Mouse (Mus musculus) spleen, adult 2 months (tissue): Measurements from ENCODE around the gene 6430548M08Rik.

Experiments
- CTCF ChIP-seq: fragments of 200-500 bp; IDR thresholded peaks from 2 replicates; pipeline ENCODE4 v1.5.1; 2011; ENCODE audit warnings: mild to moderate bottlenecking, inconsistent platforms; ENCODE audit not compliant: insufficient read depth, insufficient read length, insufficient replicate concordance; ENCODE audit errors: extremely low read depth
- POLR2A ChIP-seq: fragments of 200-500 bp; IDR thresholded peaks from 2 replicates; pipeline ENCODE4 v1.6.1; 2011; ENCODE audit warnings: low read depth, low read length, inconsistent platforms

DNA sequence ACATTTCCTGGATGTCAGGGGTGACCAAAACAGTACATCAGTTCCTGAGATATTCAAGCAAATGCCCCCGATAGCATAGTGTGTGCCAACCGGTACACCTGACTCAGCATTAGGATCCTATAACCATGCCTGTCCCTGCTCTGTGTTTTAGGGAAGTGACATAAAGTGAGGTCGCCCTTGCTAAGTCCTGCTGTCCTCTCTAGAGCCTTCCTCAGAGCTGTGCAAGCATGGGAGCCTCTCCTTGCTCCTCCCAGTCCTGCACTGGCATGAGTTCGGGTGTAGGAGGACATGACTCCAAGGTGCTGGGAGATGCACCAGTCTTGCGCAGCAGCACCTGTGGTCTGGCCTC lies 48.4 kb downstream of the 6430548M08Rik start:
- no peak for TF ChIP-seq CTCF
- TF ChIP-seq POLR2A: no peak
